Mouse (Mus musculus): ENCODE results near the gene Acad9. TPM values are rescaled to one million over a fixed set of nuclear protein-coding genes. Genes with fewer than 3 reads are reported as not detected.

Acad9 gene
- total and polyA plus RNA-seq, 3 experiments = 61.7 to 86.4 (median 77.8) TPM

GRCm38 (mm10) chr3:36070436-36070835 is 4.7 kb downstream of the Acad9 start:
- Histone ChIP-seq H3K27me3 (replicated peaks) (no peaks in the 10 kb centered on the region), H3K36me3 (replicated peaks in 1 of 2; ENCODE audit: control insufficient read depth in 1 of 2, insufficient read depth in 1 of 2, low read length in 1 of 2) (peaks cover 46 to 61% of the 10 kb centered on the region in 2 experiments), H3K79me2 (replicated peaks; ENCODE audit: control insufficient read depth, extremely low read depth, insufficient read depth, poor library complexity, severe bottlenecking) (peaks cover 40% of the 10 kb centered on the region), H3K4me1 (ENCODE audit: control insufficient read depth in 1 of 2, insufficient read depth in 2 of 2) (peaks cover 6 to 26% of the 10 kb centered on the region in 2 experiments), H3K4me2 (ENCODE audit: insufficient read depth, low read depth, poor library complexity, severe bottlenecking) (no peak overlapping the region), H3K27ac (ENCODE audit: insufficient read depth, low read depth) (no peak overlapping the region), H3K4me3 (replicated peaks in 1 of 3; ENCODE audit: low read depth in 2 of 3, low read length in 2 of 3, poor library complexity in 1 of 3) (no peak overlapping the region), H3K9me3 (replicated peaks; ENCODE audit: low read length) (no peaks in the 10 kb centered on the region), H3K9ac (ENCODE audit: insufficient read depth, low read depth) (no peak overlapping the region)
- TF ChIP-seq EP300 (IDR thresholded peaks at IDR 0.05; ENCODE audit: low read length) (no peak), CTCF (conservative IDR thresholded peaks at IDR 0.05 in 1 of 2, IDR thresholded peaks at IDR 0.05 in 1 of 2; ENCODE audit: low read depth in 2 of 2, low read length in 2 of 2) (no peak), RCOR1 (conservative IDR thresholded peaks at IDR 0.05; ENCODE audit: low read depth, low read length) (no peak), RAD21 (IDR thresholded peaks at IDR 0.05; ENCODE audit: low read depth, low read length) (no peak), MYC (IDR thresholded peaks at IDR 0.05; ENCODE audit: low read depth, low read length) (no peak), JUND (conservative IDR thresholded peaks at IDR 0.05; ENCODE audit: low read depth, low read length) (no peak), BHLHE40 (IDR thresholded peaks at IDR 0.05; ENCODE audit: low read depth, low read length) (no peak)
- DNase-seq (ENCODE audit: extremely low read depth) = no peak
- dilution Hi-C loops (cut with MboI; ENCODE audit: extremely low pct_ligation_motif_present, extremely low pct_unique_long_range_greater_than_20kb, low sequenced_read_pairs) = no loop called here
- in situ Hi-C loops (cut with MboI; ENCODE audit: low pct_ligation_motif_present, low pct_unique_long_range_greater_than_20kb, low sequenced_read_pairs) = no loop called here

- in situ Hi-C loops (cut with MboI; ENCODE audit: low pct_ligation_motif_present, low pct_unique_long_range_greater_than_20kb, low sequenced_read_pairs) = no loop called here
These were observed 5.3 kb downstream of the Acad9 start for GRCm38 (mm10) chr3:36071047-36071446.

GRCm38 (mm10) chr3:36074231-36074630 is 8.5 kb downstream of the Acad9 start:
- dilution Hi-C loops (cut with MboI; ENCODE audit: extremely low pct_ligation_motif_present, extremely low pct_unique_long_range_greater_than_20kb, low sequenced_read_pairs) (no loop called here), in situ Hi-C loops (cut with MboI; ENCODE audit: low pct_ligation_motif_present, low pct_unique_long_range_greater_than_20kb, low sequenced_read_pairs) (no loop called here)
- H3K4me1 ChIP-seq (ENCODE audit: control insufficient read depth in 1 of 2, insufficient read depth in 2 of 2) = peaks cover 0 to 1% of the 10 kb centered on the region in 2 experiments; a peak in 1 of 4 replicates
- no peak for TF ChIP-seq TCF12 (IDR thresholded peaks at IDR 0.05; ENCODE audit: low read depth, low read length)
- TF ChIP-seq HCFC1 (IDR thresholded peaks at IDR 0.05; ENCODE audit: low read depth, low read length) = no peak
- TF ChIP-seq CTCF (conservative IDR thresholded peaks at IDR 0.05 in 1 of 2, IDR thresholded peaks at IDR 0.05 in 1 of 2; ENCODE audit: low read depth in 2 of 2, low read length in 2 of 2) = no peak
- TF ChIP-seq TBP (conservative IDR thresholded peaks at IDR 0.05; ENCODE audit: low read depth, low read length) = no peak
- no peak for TF ChIP-seq USF1 (IDR thresholded peaks at IDR 0.05; ENCODE audit: low read depth, low read length)
- no peak for TF ChIP-seq UBTF (IDR thresholded peaks at IDR 0.05; ENCODE audit: low read depth, low read length)
- TF ChIP-seq NELFE (IDR thresholded peaks at IDR 0.05; ENCODE audit: low read depth, low read length) = no peak
- no peak for TF ChIP-seq ETS1 (conservative IDR thresholded peaks at IDR 0.05; ENCODE audit: low read depth, low read length)
- no peak for TF ChIP-seq RCOR1 (conservative IDR thresholded peaks at IDR 0.05; ENCODE audit: low read depth, low read length)
- no peak for TF ChIP-seq MEF2A (IDR thresholded peaks at IDR 0.05; ENCODE audit: borderline replicate concordance, low read depth, low read length)
- no peak for TF ChIP-seq E2F4 (IDR thresholded peaks at IDR 0.05; ENCODE audit: insufficient replicate concordance, low read depth, low read length)
- no peak for TF ChIP-seq IRF4 (IDR thresholded peaks at IDR 0.05; ENCODE audit: low read depth, low read length)
- TF ChIP-seq MAFK (IDR thresholded peaks at IDR 0.05; ENCODE audit: insufficient replicate concordance, low read length) = no peak
- TF ChIP-seq ZMIZ1 (IDR thresholded peaks at IDR 0.05; ENCODE audit: low read depth, low read length) = no peak
- no peak for TF ChIP-seq SMC3 (IDR thresholded peaks at IDR 0.05; ENCODE audit: low read depth, low read length)
- no peak for DNase-seq (ENCODE audit: extremely low read depth)
- no peaks in the 10 kb centered on the region for H3K9me3 ChIP-seq (replicated peaks; ENCODE audit: low read length)
- H3K27me3 ChIP-seq (replicated peaks) = no peaks in the 10 kb centered on the region
- no peak overlapping the region for H3K9ac ChIP-seq (ENCODE audit: insufficient read depth, low read depth)
- H3K36me3 ChIP-seq (replicated peaks in 1 of 2; ENCODE audit: control insufficient read depth in 1 of 2, insufficient read depth in 1 of 2, low read length in 1 of 2) = peaks cover 75 to 84% of the 10 kb centered on the region in 2 experiments
- peaks cover 7% of the 10 kb centered on the region for H3K79me2 ChIP-seq (replicated peaks; ENCODE audit: control insufficient read depth, extremely low read depth, insufficient read depth, poor library complexity, severe bottlenecking)
- H3K27ac ChIP-seq (ENCODE audit: insufficient read depth, low read depth) = no peak overlapping the region
- H3K4me3 ChIP-seq (replicated peaks in 1 of 3; ENCODE audit: low read depth in 2 of 3, low read length in 2 of 3, poor library complexity in 1 of 3) = no peak overlapping the region
- H3K4me2 ChIP-seq (ENCODE audit: insufficient read depth, low read depth, poor library complexity, severe bottlenecking) = no peak overlapping the region

More at GRCm38 (mm10) chr3:36071047-36071446, 5.3 kb downstream of the Acad9 start:
- no peaks in the 10 kb centered on the region for H3K9me3 ChIP-seq (replicated peaks; ENCODE audit: low read length)
- H3K79me2 ChIP-seq (replicated peaks; ENCODE audit: control insufficient read depth, extremely low read depth, insufficient read depth, poor library complexity, severe bottlenecking) = peaks cover 39% of the 10 kb centered on the region
- no peaks in the 10 kb centered on the region for H3K27me3 ChIP-seq (replicated peaks)
- no peak overlapping the region for H3K27ac ChIP-seq (ENCODE audit: insufficient read depth, low read depth)
- H3K4me2 ChIP-seq (ENCODE audit: insufficient read depth, low read depth, poor library complexity, severe bottlenecking) = no peak overlapping the region
- H3K36me3 ChIP-seq (replicated peaks in 1 of 2; ENCODE audit: control insufficient read depth in 1 of 2, insufficient read depth in 1 of 2, low read length in 1 of 2) = peaks cover 52 to 67% of the 10 kb centered on the region in 2 experiments
- DNase-seq (ENCODE audit: extremely low read depth) = no peak
- peaks cover 6 to 26% of the 10 kb centered on the region in 2 experiments for H3K4me1 ChIP-seq (ENCODE audit: control insufficient read depth in 1 of 2, insufficient read depth in 2 of 2)
- H3K4me3 ChIP-seq (replicated peaks in 1 of 3; ENCODE audit: low read depth in 2 of 3, low read length in 2 of 3, poor library complexity in 1 of 3) = no peak overlapping the region
- H3K9ac ChIP-seq (ENCODE audit: insufficient read depth, low read depth) = no peak overlapping the region
- dilution Hi-C loops (cut with MboI; ENCODE audit: extremely low pct_ligation_motif_present, extremely low pct_unique_long_range_greater_than_20kb, low sequenced_read_pairs) = no loop called here
- TF ChIP-seq USF2 (conservative IDR thresholded peaks at IDR 0.05; ENCODE audit: low read depth, low read length) (no peak), MAFK (IDR thresholded peaks at IDR 0.05; ENCODE audit: insufficient replicate concordance, low read length) (no peak), ZKSCAN1 (IDR thresholded peaks at IDR 0.05; ENCODE audit: borderline replicate concordance, low read depth, low read length) (no peak), POLR2AphosphoS2 (IDR thresholded peaks at IDR 0.05; ENCODE audit: low read depth, low read length) (no peak), MYC (IDR thresholded peaks at IDR 0.05; ENCODE audit: low read depth, low read length) (no peak), JUND (conservative IDR thresholded peaks at IDR 0.05; ENCODE audit: low read depth, low read length) (no peak), HCFC1 (IDR thresholded peaks at IDR 0.05; ENCODE audit: low read depth, low read length) (no peak), RCOR1 (conservative IDR thresholded peaks at IDR 0.05; ENCODE audit: low read depth, low read length) (no peak), POLR2A (IDR thresholded peaks at IDR 0.05; ENCODE audit: low read depth, low read length) (no peak), TCF12 (IDR thresholded peaks at IDR 0.05; ENCODE audit: low read depth, low read length) (no peak)
